Mouse (Mus musculus) erythroblast, adult 5-6 weeks (primary cell): ENCODE results near the gene Akt2. TPM values are rescaled to one million over a fixed set of nuclear protein-coding genes. Genes with fewer than 3 reads are reported as not detected.

Source experiments
- ATAC-seq: replicated peaks from 2 replicates; pipeline ENCODE4 v1.8.0; 2016; ENCODE audit warnings: moderate number of reproducible peaks, mild to moderate bottlenecking, moderate TSS enrichment, inconsistent platforms; ENCODE audit not compliant: poor library complexity, low FRiP score, severe bottlenecking
- total RNA-seq, 2 experiments: library from RNA; stranded (forward) in 1 of 2; stranded (reverse) in 1 of 2; fragments of 150-400 nt in 1 of 2; fragments of 200-764, 138-1000 nt in 1 of 2; gene quantifications; 2 replicates each; pipeline versions ENCODE4 v1.2.3 to v1.2.4; 2015 to 2017; ENCODE audit warnings: low replicate concordance in 2 of 2

Akt2 gene
- total RNA-seq, 2 experiments from 2014 or later = 22.7 to 51.2 TPM

GRCm38 (mm10) chr7:27654607-27655276 lies 63.4 kb downstream of the Akt2 start:
- 0 out of 2 replicates have a peak, but pooled peaks have one; percentile 63 for ATAC-seq

GRCm38 (mm10) chr7:27655545-27655944 lies 64.2 kb downstream of the Akt2 start:
- ATAC-seq = no peak

- ATAC-seq = no peak
These were observed 65.2 kb downstream of the Akt2 start for GRCm38 (mm10) chr7:27656600-27656999.

GRCm38 (mm10) chr7:27657824-27658395 lies 66.6 kb downstream of the Akt2 start:
- ATAC-seq = no peak

- ATAC-seq = no peak
These were observed 67.6 kb downstream of the Akt2 start for GRCm38 (mm10) chr7:27658712-27659663.

- ATAC-seq = no peak
These were observed 70.7 kb downstream of the Akt2 start for GRCm38 (mm10) chr7:27662038-27662437.

- no peak for ATAC-seq
These were observed 81.8 kb downstream of the Akt2 start for GRCm38 (mm10) chr7:27673064-27673574.

GRCm38 (mm10) chr7:27673575-27674131 lies 82.3 kb downstream of the Akt2 start:
- ATAC-seq = no peak

GRCm38 (mm10) chr7:27674195-27674521 lies 82.8 kb downstream of the Akt2 start:
- no peak for ATAC-seq

GRCm38 (mm10) chr7:27674522-27675221 lies 83.3 kb downstream of the Akt2 start, which contains the start of gene Map3k10:
Gene Map3k10 (minus strand): TSS chr7:27674598.
- ATAC-seq = peak; percentile 92

- no peak for ATAC-seq
These were observed 83.9 kb downstream of the Akt2 start for GRCm38 (mm10) chr7:27675222-27675612.

GRCm38 (mm10) chr7:27683218-27683617 lies 91.9 kb downstream of the Akt2 start:
- no peak for ATAC-seq

GRCm38 (mm10) chr7:27685220-27685619 lies 93.9 kb downstream of the Akt2 start:
- no peak for ATAC-seq

GRCm38 (mm10) chr7:27685681-27686080 lies 94.3 kb downstream of the Akt2 start:
- no peak for ATAC-seq

GRCm38 (mm10) chr7:27687043-27687442 lies 95.7 kb downstream of the Akt2 start:
- no peak for ATAC-seq

- ATAC-seq = no peak
These were observed 96.5 kb downstream of the Akt2 start for GRCm38 (mm10) chr7:27687836-27688235.

GRCm38 (mm10) chr7:27688246-27688788 lies 97.0 kb downstream of the Akt2 start:
- no peak for ATAC-seq

GRCm38 (mm10) chr7:27688815-27689612 lies 97.7 kb downstream of the Akt2 start, which contains the start of gene Zfp607b:
Gene Zfp607b (plus strand): TSS chr7:27689340.
- peak; percentile 98 for ATAC-seq
